Mouse (Mus musculus): ENCODE data around the gene Slc25a39.

Gene Slc25a39

GRCm38 (mm10) chr11:102407834-102408215 is at the start of gene Slc25a39:
Gene Slc25a39, minus strand, starts transcription at chr11:102407946.
- no peak for DNase-seq (ENCODE audit: low spot score)

GRCm38 (mm10) chr11:102455740-102456396 is 48.1 kb upstream of the Slc25a39 start:
- DNase-seq (ENCODE audit: low spot score) = peak; percentile 93

GRCm38 (mm10) chr11:102453131-102453530 is 45.4 kb upstream of the Slc25a39 start:
- DNase-seq (ENCODE audit: low spot score) = peak; percentile 44

GRCm38 (mm10) chr11:102449043-102450008 is 41.6 kb upstream of the Slc25a39 start:
- DNase-seq (ENCODE audit: low spot score) = no peak

GRCm38 (mm10) chr11:102448327-102448726 is 40.6 kb upstream of the Slc25a39 start:
- DNase-seq (ENCODE audit: low spot score) = no peak

- peak; percentile 88 for DNase-seq (ENCODE audit: low spot score)
Observed at GRCm38 (mm10) chr11:102447497-102447896, 39.8 kb upstream of the Slc25a39 start, which contains the start of gene Fam171a2. Gene Fam171a2, minus strand, starts transcription at chr11:102447682.

- DNase-seq (ENCODE audit: low spot score) = peak; percentile 69
Observed at GRCm38 (mm10) chr11:102446581-102447461, 39.1 kb upstream of the Slc25a39 start.

- no peak for DNase-seq (ENCODE audit: low spot score)
Observed at GRCm38 (mm10) chr11:102445891-102446361, 38.2 kb upstream of the Slc25a39 start.

- DNase-seq (ENCODE audit: low spot score) = peak; percentile 55
Observed at GRCm38 (mm10) chr11:102445264-102445890, 37.6 kb upstream of the Slc25a39 start.

GRCm38 (mm10) chr11:102444781-102445180 is 37.0 kb upstream of the Slc25a39 start:
- peak; percentile 78 for DNase-seq (ENCODE audit: low spot score)

GRCm38 (mm10) chr11:102444321-102444720 is 36.6 kb upstream of the Slc25a39 start:
- DNase-seq (ENCODE audit: low spot score) = peak; percentile 20

- DNase-seq (ENCODE audit: low spot score) = no peak
Observed at GRCm38 (mm10) chr11:102443740-102444139, 36.0 kb upstream of the Slc25a39 start.

- DNase-seq (ENCODE audit: low spot score) = no peak
Observed at GRCm38 (mm10) chr11:102442089-102442488, 34.3 kb upstream of the Slc25a39 start.

GRCm38 (mm10) chr11:102441434-102441833 is 33.7 kb upstream of the Slc25a39 start:
- peak; percentile 25 for DNase-seq (ENCODE audit: low spot score)

- no peak for DNase-seq (ENCODE audit: low spot score)
Observed at GRCm38 (mm10) chr11:102440255-102440654, 32.5 kb upstream of the Slc25a39 start.

GRCm38 (mm10) chr11:102439093-102440082 is 31.6 kb upstream of the Slc25a39 start:
- DNase-seq (ENCODE audit: low spot score) = no peak

- DNase-seq (ENCODE audit: low spot score) = peak; percentile 95
Observed at GRCm38 (mm10) chr11:102438212-102439092, 30.7 kb upstream of the Slc25a39 start.

- peak; percentile 73 for DNase-seq (ENCODE audit: low spot score)
Observed at GRCm38 (mm10) chr11:102437120-102438061, 29.6 kb upstream of the Slc25a39 start.

Measured in retina, embryonic 14.5 days (tissue).